Comparison of ENCODE assay signal across 9 mouse cellular contexts in genomic region chr12:77060766-77061561, GRCm38 (mm10).
DNase-seq lines count a peak whose midpoint lies in the region; ATAC-seq and TF ChIP-seq lines count a peak whose summit lies in the region.
"Had no signal": no experiment of that assay in that cellular context is flagged by ENCODE, and none has a peak within 500 bp of the region (broad histone marks: within the 10 kb centered on the region; RNA-seq: fewer than 3 reads in every experiment).

No protein-coding gene starts in this region.

- H3K9ac ChIP-seq in embryonic facial prominence, embryonic 14.5 days (ENCODE audit: low read depth, low read length): no peak overlapping the region
- no peak overlapping the region for H3K9ac ChIP-seq in intestine, embryonic 16.5 days (ENCODE audit: low read depth, low read length)
- no peak overlapping the region; the same call in 1 of the 2 replicates for H3K9ac ChIP-seq in liver, postnatal 0 days (replicated peaks)
- no peak overlapping the region for H3K9ac ChIP-seq in forebrain, embryonic 14.5 days (ENCODE audit: low read length)

- peak overlapping the region; percentile 33; the same call in 1 of the 2 replicates for H3K4me3 ChIP-seq in layer of hippocampus, adult 2 months
- H3K4me3 ChIP-seq in embryonic facial prominence, embryonic 14.5 days (ENCODE audit: low read depth, low read length): no peak overlapping the region
- no peak overlapping the region for H3K4me3 ChIP-seq in intestine, embryonic 16.5 days (ENCODE audit: low read length)
- peak overlapping the region; percentile 35; the same call in 1 of the 2 replicates for H3K4me3 ChIP-seq in liver, postnatal 0 days (ENCODE audit: low read depth, low read length)
- no peak overlapping the region for H3K4me3 ChIP-seq in forebrain, embryonic 14.5 days (ENCODE audit: low read depth, low read length)

- H3K4me1 ChIP-seq in embryonic facial prominence, embryonic 14.5 days (ENCODE audit: control insufficient read depth, insufficient read depth, low read length): peaks cover 16% of the 10 kb centered on the region; the same call in 1 of the 2 replicates
- H3K4me1 ChIP-seq in intestine, embryonic 16.5 days (ENCODE audit: control insufficient read depth, insufficient read depth, low read length): peaks cover 16% of the 10 kb centered on the region
- H3K4me1 ChIP-seq in liver, postnatal 0 days (ENCODE audit: insufficient read depth): peaks cover 22% of the 10 kb centered on the region
- no peaks in the 10 kb centered on the region for H3K4me1 ChIP-seq in forebrain, embryonic 14.5 days (ENCODE audit: control insufficient read depth, insufficient read depth, low read length)

- no peaks in the 10 kb centered on the region for H3K36me3 ChIP-seq in embryonic facial prominence, embryonic 14.5 days (ENCODE audit: control insufficient read depth, insufficient read depth, low read length)
- H3K36me3 ChIP-seq in intestine, embryonic 16.5 days (ENCODE audit: control insufficient read depth, insufficient read depth, low read length): no peaks in the 10 kb centered on the region
- no peaks in the 10 kb centered on the region for H3K36me3 ChIP-seq in liver, postnatal 0 days (replicated peaks; ENCODE audit: insufficient read depth, low read length)
- H3K36me3 ChIP-seq in forebrain, embryonic 14.5 days (ENCODE audit: control insufficient read depth, insufficient read depth, low read length): no peaks in the 10 kb centered on the region

- peak overlapping the region; percentile 70 for H3K27ac ChIP-seq in layer of hippocampus, adult 2 months
- peak overlapping the region; percentile 28; the same call in 1 of the 2 replicates for H3K27ac ChIP-seq in embryonic facial prominence, embryonic 14.5 days (replicated peaks; ENCODE audit: low read depth, low read length)
- no peak overlapping the region for H3K27ac ChIP-seq in intestine, embryonic 16.5 days (ENCODE audit: low read length)
- H3K27ac ChIP-seq in liver, postnatal 0 days (ENCODE audit: low read depth): no peak overlapping the region
- no peak overlapping the region for H3K27ac ChIP-seq in forebrain, embryonic 14.5 days (ENCODE audit: low read depth, low read length)

- 67% methylated on average over 9 of the region's 9 CpGs for WGBS in embryonic facial prominence, embryonic 14.5 days
- WGBS in intestine, embryonic 16.5 days: 80% methylated on average over 9 of the region's 9 CpGs
- WGBS in liver, postnatal 0 days (ENCODE audit: insufficient replicate concordance): 64% methylated on average over 9 of the region's 9 CpGs
- 84% methylated on average over 9 of the region's 9 CpGs for WGBS in forebrain, embryonic 14.5 days

- DNase-seq in layer of hippocampus, adult 2 months (ENCODE audit: low spot score in 2 of 2): no peak
- no peak for DNase-seq in layer of hippocampus, postnatal 14 days (ENCODE audit: low spot score in 2 of 2)
- DNase-seq in embryonic facial prominence, embryonic 14.5 days (ENCODE audit: low spot score): peak; percentile 19
- no peak for DNase-seq in liver, postnatal 0 days
- no peak for DNase-seq in thymus, postnatal 0 days (ENCODE audit: low spot score)
- DNase-seq in forebrain, embryonic 14.5 days (ENCODE audit: low spot score): no peak
- DNase-seq: cerebellum, adult 18-20 months had no signal

- H3K27me3 ChIP-seq in embryonic facial prominence, embryonic 14.5 days (replicated peaks; ENCODE audit: control insufficient read depth, insufficient read depth, low read length): no peaks in the 10 kb centered on the region
- no peaks in the 10 kb centered on the region for H3K27me3 ChIP-seq in intestine, embryonic 16.5 days (replicated peaks; ENCODE audit: control insufficient read depth, insufficient read depth, low read length)
- no peaks in the 10 kb centered on the region for H3K27me3 ChIP-seq in liver, postnatal 0 days (ENCODE audit: insufficient read depth, low read length)
- H3K27me3 ChIP-seq in forebrain, embryonic 14.5 days (replicated peaks; ENCODE audit: control insufficient read depth, insufficient read depth, low read length): no peaks in the 10 kb centered on the region

- ATAC-seq in embryonic facial prominence, embryonic 14.5 days (ENCODE audit: low read depth): no peak
- peak; percentile 41; the same call in 1 of the 2 replicates for ATAC-seq in intestine, embryonic 16.5 days
- ATAC-seq in liver, postnatal 0 days: no peak
- ATAC-seq in cerebellum, adult (ENCODE audit: insufficient number of reproducible peaks, low FRiP score, low TSS enrichment): no peak
- ATAC-seq in forebrain, embryonic 14.5 days: no peak

- no peak for TF ChIP-seq CTCF in layer of hippocampus, adult 2 months (conservative IDR thresholded peaks at IDR 0.05)
- no peak for TF ChIP-seq CTCF in liver, postnatal 0 days (IDR thresholded peaks at IDR 0.05; ENCODE audit: low read depth)

- TF ChIP-seq EP300 in liver, postnatal 0 days (IDR thresholded peaks at IDR 0.05; ENCODE audit: low read depth): no peak

- peak overlapping the region; percentile 53 for H3K4me2 ChIP-seq in embryonic facial prominence, embryonic 14.5 days (ENCODE audit: low read depth, low read length)
- H3K4me2 ChIP-seq in intestine, embryonic 16.5 days (ENCODE audit: low read depth, low read length): peak overlapping the region; percentile 43
- peak overlapping the region; percentile 69 for H3K4me2 ChIP-seq in liver, postnatal 0 days (ENCODE audit: low read depth, low read length)
- H3K4me2 ChIP-seq in forebrain, embryonic 14.5 days (ENCODE audit: low read length): no peak overlapping the region

- H3K9me3 ChIP-seq in embryonic facial prominence, embryonic 14.5 days (ENCODE audit: control insufficient read depth, low read length): no peaks in the 10 kb centered on the region
- H3K9me3 ChIP-seq in intestine, embryonic 16.5 days (ENCODE audit: control insufficient read depth, low read length): no peaks in the 10 kb centered on the region; the same call in 1 of the 2 replicates
- H3K9me3 ChIP-seq in liver, postnatal 0 days (ENCODE audit: low read length): no peaks in the 10 kb centered on the region
- H3K9me3 ChIP-seq in forebrain, embryonic 14.5 days (replicated peaks; ENCODE audit: control insufficient read depth, low read length): no peaks in the 10 kb centered on the region

Comparison
In these comparisons a context has a peak if more than half of its experiments do, and no peak if none do; other contexts are left out.
1. H3K27ac ChIP-seq: peak in layer of hippocampus, adult 2 months (single experiment) and embryonic facial prominence, embryonic 14.5 days (single experiment); none in intestine, embryonic 16.5 days (single experiment), liver, postnatal 0 days (single experiment) and forebrain, embryonic 14.5 days (single experiment).
2. H3K4me3 ChIP-seq: peak in layer of hippocampus, adult 2 months (single experiment) and liver, postnatal 0 days (single experiment); none in embryonic facial prominence, embryonic 14.5 days (single experiment), intestine, embryonic 16.5 days (single experiment) and forebrain, embryonic 14.5 days (single experiment).